Mouse (Mus musculus): ENCODE measurements around the gene Kbtbd6.

GRCm38 (mm10) chr14:79460988-79461387 lies 9.4 kb downstream of the Kbtbd6 start:
- TF ChIP-seq POLR2A (IDR thresholded peaks at IDR 0.05; ENCODE audit: low read depth, low read length): no peak
- no peak for TF ChIP-seq CTCF (IDR thresholded peaks at IDR 0.05; ENCODE audit: borderline replicate concordance, insufficient read depth, low read length)

Measured in embryonic fibroblast, embryonic 13.5 days (primary cell).